Mouse (Mus musculus): ENCODE results near the gene Smc4. TPM values are rescaled to one million over a fixed set of nuclear protein-coding genes. Genes with fewer than 3 reads are reported as not detected.

The Smc4 gene
- polyA plus RNA-seq, 1 experiment from 2014 or later: 86.5 TPM

DNA sequence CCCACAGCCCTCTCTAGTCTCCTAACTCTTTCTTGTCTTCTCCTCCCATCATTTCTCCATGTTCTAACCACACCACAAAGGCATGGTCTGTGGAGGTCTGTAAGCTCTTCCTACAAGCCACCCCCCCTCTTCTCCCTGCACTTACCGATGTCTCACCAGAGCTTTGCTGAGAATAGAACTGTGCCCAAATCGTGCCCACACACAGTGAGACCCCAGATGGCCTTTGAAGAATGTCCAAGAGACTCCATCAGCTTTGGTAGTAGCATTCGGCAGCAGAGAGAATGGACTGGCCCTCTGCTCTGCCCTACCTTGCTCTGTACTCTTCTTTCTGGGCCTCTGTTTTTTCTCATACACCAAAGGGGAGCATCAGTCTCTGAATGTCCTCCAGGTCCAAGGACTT, 51.3 kb downstream of the Smc4 start:
- Histone ChIP-seq H3K27ac (ENCODE audit: low read depth) (peak overlapping the region; percentile 97), H3K9me3 (ENCODE audit: low read length) (no peaks in the 10 kb centered on the region), H3K27me3 (ENCODE audit: insufficient read depth, low read length) (no peaks in the 10 kb centered on the region), H3K4me3 (ENCODE audit: low read depth, low read length) (no peak overlapping the region), H3K4me2 (ENCODE audit: low read depth, low read length) (peak overlapping the region; percentile 45; the same call in 1 of the 2 replicates), H3K36me3 (replicated peaks; ENCODE audit: insufficient read depth, low read length) (no peaks in the 10 kb centered on the region), H3K9ac (replicated peaks) (0 out of 2 replicates have a peak overlapping the region, but pooled peaks have one; percentile 28), H3K4me1 (ENCODE audit: insufficient read depth) (peaks cover 25% of the 10 kb centered on the region; the same call in 1 of the 2 replicates)
- WGBS (ENCODE audit: insufficient replicate concordance): 76% methylated on average over 3 of the region's 3 CpGs
- ATAC-seq (no peak), DNase-seq (no peak)
- TF ChIP-seq EP300 (IDR thresholded peaks at IDR 0.05; ENCODE audit: low read depth): no peak
- no peak for TF ChIP-seq CTCF (IDR thresholded peaks at IDR 0.05; ENCODE audit: low read depth)

- Histone ChIP-seq H3K4me2 (ENCODE audit: low read depth, low read length) (no peak overlapping the region), H3K36me3 (replicated peaks; ENCODE audit: insufficient read depth, low read length) (no peaks in the 10 kb centered on the region), H3K27ac (ENCODE audit: low read depth) (no peak overlapping the region), H3K4me1 (ENCODE audit: insufficient read depth) (peaks cover 10% of the 10 kb centered on the region; the same call in 1 of the 2 replicates), H3K27me3 (ENCODE audit: insufficient read depth, low read length) (no peaks in the 10 kb centered on the region), H3K4me3 (ENCODE audit: low read depth, low read length) (no peak overlapping the region), H3K9ac (replicated peaks) (no peak overlapping the region), H3K9me3 (ENCODE audit: low read length) (no peaks in the 10 kb centered on the region)
- TF ChIP-seq EP300 (IDR thresholded peaks at IDR 0.05; ENCODE audit: low read depth) (no peak), CTCF (IDR thresholded peaks at IDR 0.05; ENCODE audit: low read depth) (no peak)
- no peak for ATAC-seq
- WGBS (ENCODE audit: insufficient replicate concordance): 91% methylated on average over 4 of the region's 4 CpGs
- DNase-seq: no peak
Measured at GRCm38 (mm10) chr3:69060672-69061071, 56.1 kb downstream of the Smc4 start.

DNA sequence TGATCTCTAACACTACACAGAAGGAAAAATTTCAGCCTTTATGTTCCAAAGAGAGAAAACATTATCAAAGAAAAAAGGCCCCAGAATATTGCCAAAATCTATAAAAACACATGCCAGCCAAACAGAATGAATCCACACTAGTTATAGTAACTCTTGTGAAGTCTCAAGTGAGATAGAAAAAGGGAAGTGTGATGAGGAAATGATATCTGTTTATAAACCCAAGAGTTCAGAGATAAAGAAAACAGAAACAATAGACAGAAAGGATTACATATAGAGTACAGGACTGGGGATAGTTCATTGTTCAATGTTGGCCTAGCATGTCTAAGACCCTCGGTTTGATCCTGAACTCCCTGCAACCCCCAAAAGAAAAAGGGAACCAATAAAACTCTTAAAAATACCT, 58.2 kb downstream of the Smc4 start:
- H3K27ac ChIP-seq (ENCODE audit: low read depth): no peak overlapping the region
- TF ChIP-seq EP300 (IDR thresholded peaks at IDR 0.05; ENCODE audit: low read depth): 0 out of 2 replicates have a peak, but pooled peaks have one; percentile 8
- no peak for TF ChIP-seq CTCF (IDR thresholded peaks at IDR 0.05; ENCODE audit: low read depth)
- no peak overlapping the region for H3K4me2 ChIP-seq (ENCODE audit: low read depth, low read length)
- no peaks in the 10 kb centered on the region for H3K36me3 ChIP-seq (replicated peaks; ENCODE audit: insufficient read depth, low read length)
- H3K9me3 ChIP-seq (ENCODE audit: low read length): no peaks in the 10 kb centered on the region
- no peak overlapping the region for H3K4me3 ChIP-seq (ENCODE audit: low read depth, low read length)
- no peaks in the 10 kb centered on the region for H3K27me3 ChIP-seq (ENCODE audit: insufficient read depth, low read length)
- ATAC-seq (no peak), DNase-seq (no peak)
- H3K9ac ChIP-seq (replicated peaks): no peak overlapping the region
- WGBS (ENCODE audit: insufficient replicate concordance): 40% methylated on average over 1 of the region's 1 CpGs
- no peaks in the 10 kb centered on the region for H3K4me1 ChIP-seq (ENCODE audit: insufficient read depth)

DNA sequence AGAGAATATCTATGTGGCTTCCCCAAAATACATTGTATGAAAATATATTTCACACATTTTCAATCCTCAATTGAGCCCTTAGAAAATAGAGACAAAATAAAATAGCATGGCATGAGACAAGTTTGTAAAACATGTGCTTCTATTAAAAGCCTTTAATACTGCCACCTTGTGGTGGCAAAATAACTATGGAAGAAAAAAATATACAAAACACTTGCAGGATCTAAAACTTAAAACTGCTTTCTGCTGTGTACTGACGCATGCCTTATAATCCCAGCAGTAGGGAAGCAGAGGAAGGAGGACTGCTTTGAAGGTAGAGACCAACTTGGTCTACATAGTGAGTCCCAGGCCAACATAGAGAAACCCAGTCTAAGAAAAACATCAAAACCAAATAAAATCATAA, 59.5 kb downstream of the Smc4 start:
- no peak overlapping the region for H3K9ac ChIP-seq (replicated peaks)
- WGBS (ENCODE audit: insufficient replicate concordance): 40% methylated on average over 1 of the region's 1 CpGs
- H3K27ac ChIP-seq (ENCODE audit: low read depth): no peak overlapping the region
- H3K4me2 ChIP-seq (ENCODE audit: low read depth, low read length): no peak overlapping the region
- H3K9me3 ChIP-seq (ENCODE audit: low read length): no peaks in the 10 kb centered on the region
- TF ChIP-seq EP300 (IDR thresholded peaks at IDR 0.05; ENCODE audit: low read depth): no peak
- TF ChIP-seq CTCF (IDR thresholded peaks at IDR 0.05; ENCODE audit: low read depth): peak; percentile 63
- H3K4me3 ChIP-seq (ENCODE audit: low read depth, low read length): no peak overlapping the region
- DNase-seq (no peak), ATAC-seq (no peak)
- no peaks in the 10 kb centered on the region; the same call in 1 of the 2 replicates for H3K36me3 ChIP-seq (replicated peaks; ENCODE audit: insufficient read depth, low read length)
- no peaks in the 10 kb centered on the region for H3K27me3 ChIP-seq (ENCODE audit: insufficient read depth, low read length)
- no peaks in the 10 kb centered on the region for H3K4me1 ChIP-seq (ENCODE audit: insufficient read depth)

MicroRNA genes within 50 kb of the gene (microRNA counts, 519-probe panel; counts per million panel counts)
- microRNA mmu-miR-15b: 8,367 counts per million, percentile 94 among the panel's probes with 10 or more counts

Small RNA genes within 50 kb of the gene (microRNA-seq; reads per million reads assigned to microRNA genes)
- gene Mir15b (3,973 reads per million, percentile 85 among the genes with 10 or more reads in this experiment), gene Mir16-2 (930 reads per million, percentile 72 among the genes with 10 or more reads in this experiment)

Other genes starting within 250 kb of the Smc4 start
- 0.39 and 0.56 TPM in 2 replicates for gene 1110032F04Rik, start 135.2 kb upstream of the Smc4 start, polyA plus RNA-seq (2015; fragmentation: Nextera tagmentation; extraction: Ambion mirVana)
- gene Ift80, start 168 bp upstream of the Smc4 start, polyA plus RNA-seq (2015; fragmentation: Nextera tagmentation; extraction: Ambion mirVana): 2.8 and 3.2 TPM in 2 replicates
- 47.8 and 53.8 TPM in 2 replicates for gene Trim59, start 40.0 kb downstream of the Smc4 start, polyA plus RNA-seq (2015; fragmentation: Nextera tagmentation; extraction: Ambion mirVana)
- gene Kpna4, start 122.4 kb downstream of the Smc4 start, polyA plus RNA-seq (2015; fragmentation: Nextera tagmentation; extraction: Ambion mirVana): 9.0 and 10.1 TPM in 2 replicates
- gene Arl14, start 217.7 kb downstream of the Smc4 start, polyA plus RNA-seq (2015; fragmentation: Nextera tagmentation; extraction: Ambion mirVana): not detected in 2 replicates

All from liver, postnatal 0 days (tissue).